Mouse (Mus musculus) midbrain, embryonic 10.5 days (tissue): ENCODE measurements at regions not wholly inside any gene's neighbourhood (a gene's known extent, or its start where the extent isn't known, plus 50 kb on each side); places are given as distances from the start of the nearest gene placed in this dataset.
A peak's percentile ranks its signal among the peaks of the same experiment; 100 is the strongest.

Experiments
- DNase-seq: peaks from one replicate; pipeline ENCODE4 v3.0.0-alpha.2; 2017; ENCODE audit warnings: low spot score
- H3K27ac ChIP-seq: fragments of 300-500 bp; sonication (generic); replicated peaks from 2 replicates; pipeline ENCODE4 v1.5.1; 2016; ENCODE audit warnings: mild to moderate bottlenecking
- H3K27me3 ChIP-seq: fragments of 300-500 bp; sonication (generic); 2 replicates; pipeline ENCODE4 v1.6.1; 2016; ENCODE audit warnings: low read depth, mild to moderate bottlenecking; ENCODE audit not compliant: poor library complexity, severe bottlenecking
- H3K36me3 ChIP-seq: fragments of 300-500 bp; sonication (generic); 2 replicates; pipeline ENCODE4 v1.6.1; 2016; ENCODE audit warnings: mild to moderate bottlenecking, moderate library complexity
- H3K4me1 ChIP-seq: fragments of 300-500 bp; sonication (generic); 2 replicates; pipeline ENCODE4 v1.6.1; 2016
- H3K4me3 ChIP-seq: fragments of 300-500 bp; sonication (generic); 2 replicates; pipeline ENCODE4 v1.5.1; 2016; ENCODE audit warnings: mild to moderate bottlenecking, moderate library complexity
- H3K9me3 ChIP-seq: fragments of 300-500 bp; sonication (generic); replicated peaks from 2 replicates; pipeline ENCODE4 v1.6.1; 2016; ENCODE audit warnings: mild to moderate bottlenecking
- WGBS: fragments of 180-500 bp; shearing (Covaris S2); methylation state at CpG from one replicate; pipeline ENCODE4 v1.1.7; 2016; 5-methylcytosine and 5-hydroxymethylcytosine counted together

DNA sequence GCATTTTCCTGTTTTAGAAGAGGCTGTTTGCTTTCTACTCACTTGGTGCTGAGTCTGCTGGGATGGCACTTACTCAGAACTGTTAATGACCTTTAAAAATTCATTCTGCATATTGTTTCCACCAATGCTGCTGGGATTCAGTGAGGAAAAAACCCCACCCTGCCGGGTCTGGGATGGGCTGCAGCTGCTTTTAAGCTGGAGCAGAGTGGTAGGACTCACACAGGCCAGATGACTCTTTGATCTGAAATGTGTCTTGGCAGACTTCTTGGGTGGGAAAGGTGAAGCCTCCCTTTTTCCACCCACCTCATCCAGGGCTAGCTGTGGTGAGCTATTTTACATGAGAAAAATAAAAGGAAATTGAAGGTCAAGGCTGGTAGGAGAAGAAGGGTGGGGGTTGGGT, 56.4 kb upstream of the Ddhd1 start:
- H3K36me3 ChIP-seq = no peaks in the 10 kb centered on the region
- no peaks in the 10 kb centered on the region for H3K27me3 ChIP-seq
- no peak for DNase-seq
- H3K27ac ChIP-seq = no peak overlapping the region
- H3K9me3 ChIP-seq = no peaks in the 10 kb centered on the region
- H3K4me1 ChIP-seq = 0 out of 2 replicates have a peak, but pooled peaks cover 4% of the 10 kb centered on the region
- H3K4me3 ChIP-seq = no peak overlapping the region
- 49% methylated on average over 1 of the region's 1 CpGs for WGBS

DNA sequence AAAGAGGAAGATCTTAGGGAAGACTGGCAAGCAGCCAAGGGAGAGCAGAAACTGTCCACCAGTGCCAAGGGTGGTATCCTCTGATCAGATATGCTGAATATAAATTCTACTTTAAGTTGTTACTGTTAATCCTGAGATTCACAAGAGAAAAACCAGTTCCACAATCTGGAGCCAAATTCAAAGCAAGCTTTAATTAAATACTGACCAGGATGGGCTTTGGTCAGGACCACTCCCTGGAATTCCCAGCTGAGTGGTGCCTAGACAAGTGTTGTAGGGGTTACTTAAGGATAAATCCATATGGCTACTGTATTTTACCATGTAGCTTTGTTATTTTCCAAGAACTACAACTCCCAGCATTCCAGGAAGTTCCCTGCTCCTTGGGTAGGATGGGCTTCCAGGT, 56.8 kb upstream of the Ddhd1 start:
- Histone ChIP-seq H3K4me1 (0 out of 2 replicates have a peak, but pooled peaks cover 4% of the 10 kb centered on the region), H3K4me3 (no peak overlapping the region), H3K36me3 (no peaks in the 10 kb centered on the region), H3K27me3 (no peaks in the 10 kb centered on the region), H3K9me3 (no peaks in the 10 kb centered on the region), H3K27ac (no peak overlapping the region)
- no peak for DNase-seq

DNA sequence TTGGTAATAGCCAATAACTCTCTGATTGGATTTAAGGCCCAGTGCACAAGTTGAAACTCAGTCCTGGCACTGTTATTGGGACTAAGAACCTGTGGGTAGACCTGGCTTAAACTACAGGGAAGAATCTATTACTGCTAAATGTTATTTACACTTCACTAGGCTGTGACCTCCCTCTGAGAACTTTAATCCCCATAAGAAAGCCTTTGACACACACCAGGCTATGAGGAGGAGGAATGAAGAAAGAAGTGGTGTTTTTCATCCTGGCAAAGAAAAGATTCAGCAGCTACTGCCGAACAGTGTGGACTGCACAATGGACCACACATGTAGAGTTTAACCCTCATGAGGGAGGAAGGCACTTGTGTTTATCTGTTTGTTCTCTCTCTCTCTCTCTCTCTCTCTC, 58.2 kb upstream of the Ddhd1 start:
- H3K27ac ChIP-seq = no peak overlapping the region
- 29% methylated on average over 1 of the region's 1 CpGs for WGBS
- no peak overlapping the region for H3K4me3 ChIP-seq
- no peak for DNase-seq
- no peaks in the 10 kb centered on the region for H3K27me3 ChIP-seq
- no peaks in the 10 kb centered on the region for H3K36me3 ChIP-seq
- H3K9me3 ChIP-seq = no peaks in the 10 kb centered on the region
- 0 out of 2 replicates have a peak, but pooled peaks cover 4% of the 10 kb centered on the region for H3K4me1 ChIP-seq

DNA sequence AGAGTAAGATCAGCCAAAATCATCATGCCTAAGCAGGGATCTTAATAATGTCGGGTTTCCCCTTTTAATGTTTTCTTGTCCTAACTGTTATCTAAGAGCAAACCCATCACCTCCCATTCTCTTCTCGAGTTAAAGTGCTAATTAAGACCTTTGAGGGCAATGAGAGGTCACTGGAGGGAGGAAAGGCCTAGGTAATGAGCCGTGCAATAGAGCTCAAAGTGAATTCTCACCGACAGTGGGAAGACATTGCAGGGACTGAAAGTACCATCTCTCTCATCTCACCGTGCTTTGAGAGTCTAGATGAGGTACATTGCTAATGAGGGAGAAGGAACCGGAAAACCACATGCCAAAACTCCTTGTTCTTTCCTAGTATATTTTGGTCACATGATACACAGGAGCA, 64.9 kb upstream of the Ddhd1 start:
- WGBS = 41% methylated on average over 6 of the region's 6 CpGs
- Histone ChIP-seq H3K27ac (no peak overlapping the region), H3K9me3 (peaks cover 5% of the 10 kb centered on the region; the same call in 1 of the 2 replicates), H3K36me3 (no peaks in the 10 kb centered on the region), H3K4me1 (no peaks in the 10 kb centered on the region), H3K4me3 (no peak overlapping the region), H3K27me3 (no peaks in the 10 kb centered on the region)
- DNase-seq = no peak

DNA sequence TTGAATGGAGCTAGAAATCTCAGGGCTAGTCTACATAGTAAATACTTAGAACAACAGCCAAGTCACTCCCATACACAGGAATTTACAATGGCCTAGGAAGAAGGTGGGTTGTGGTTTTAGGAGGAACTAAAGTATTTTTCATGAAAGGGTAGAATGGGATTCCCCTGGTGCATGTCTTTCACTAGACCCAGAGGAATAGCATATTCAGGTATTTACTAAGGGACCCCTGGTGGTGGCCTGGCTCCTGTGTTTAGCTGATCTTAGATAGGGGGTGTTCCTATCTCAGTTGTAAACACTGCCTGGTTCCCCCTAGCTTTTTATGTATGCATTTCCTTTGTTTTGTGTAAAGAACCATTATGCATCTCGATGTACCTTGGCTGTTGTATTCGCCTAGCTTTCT, 66.4 kb upstream of the Ddhd1 start:
- H3K9me3 ChIP-seq = peaks cover 5% of the 10 kb centered on the region; the same call in 1 of the 2 replicates
- H3K27me3 ChIP-seq = no peaks in the 10 kb centered on the region
- no peak for DNase-seq
- H3K4me3 ChIP-seq = no peak overlapping the region
- 90% methylated on average over 2 of the region's 2 CpGs for WGBS
- H3K27ac ChIP-seq = no peak overlapping the region
- no peaks in the 10 kb centered on the region for H3K36me3 ChIP-seq
- H3K4me1 ChIP-seq = no peaks in the 10 kb centered on the region

DNA sequence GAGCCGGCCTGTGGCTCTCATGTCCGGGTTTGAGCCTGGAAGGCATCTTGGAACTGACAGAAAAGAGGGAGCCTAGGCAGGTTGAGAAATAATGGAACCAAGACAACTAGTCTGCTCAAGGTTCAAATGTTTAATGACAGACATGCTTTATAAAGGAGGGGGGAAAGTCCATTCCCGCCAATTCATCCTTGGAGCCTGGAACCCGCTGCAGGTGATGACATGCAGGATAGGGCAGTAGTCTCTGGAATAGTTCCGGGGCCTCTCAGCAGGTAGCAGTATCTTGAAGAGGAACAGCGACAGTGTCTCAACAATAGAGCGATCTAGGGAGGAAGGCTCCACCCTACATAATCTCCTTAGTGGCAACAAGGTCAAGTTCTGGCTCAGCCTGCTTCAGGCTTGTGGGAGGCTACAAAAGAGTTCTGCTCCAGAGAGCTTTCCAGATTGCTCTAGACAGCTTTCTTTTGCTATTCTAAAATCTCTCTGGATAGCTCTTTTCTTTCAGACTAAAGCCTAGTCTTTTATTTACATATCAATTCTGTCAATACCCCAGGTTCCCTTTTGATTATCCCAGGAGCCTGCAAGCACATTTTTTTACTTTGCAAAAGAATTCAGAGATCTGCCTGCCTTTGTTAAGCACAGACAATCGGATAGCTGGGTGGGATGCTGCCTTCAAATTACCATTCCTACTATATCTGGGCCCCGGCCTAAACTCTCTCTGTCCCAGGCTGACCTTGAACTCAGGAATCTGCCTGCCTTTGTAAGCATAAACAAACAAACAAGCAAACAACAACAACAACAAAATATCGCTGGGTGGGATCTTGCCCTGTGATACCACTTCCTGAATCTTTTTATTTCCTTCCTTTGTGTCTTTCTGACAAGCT, 76.8 kb upstream of the Ddhd1 start:
- Histone ChIP-seq H3K4me3 (no peak overlapping the region), H3K27me3 (no peaks in the 10 kb centered on the region), H3K9me3 (no peaks in the 10 kb centered on the region), H3K4me1 (peaks cover 8% of the 10 kb centered on the region), H3K36me3 (no peaks in the 10 kb centered on the region), H3K27ac (no peak overlapping the region)
- DNase-seq = no peak
- 71% methylated on average over 10 of the region's 10 CpGs for WGBS

DNA sequence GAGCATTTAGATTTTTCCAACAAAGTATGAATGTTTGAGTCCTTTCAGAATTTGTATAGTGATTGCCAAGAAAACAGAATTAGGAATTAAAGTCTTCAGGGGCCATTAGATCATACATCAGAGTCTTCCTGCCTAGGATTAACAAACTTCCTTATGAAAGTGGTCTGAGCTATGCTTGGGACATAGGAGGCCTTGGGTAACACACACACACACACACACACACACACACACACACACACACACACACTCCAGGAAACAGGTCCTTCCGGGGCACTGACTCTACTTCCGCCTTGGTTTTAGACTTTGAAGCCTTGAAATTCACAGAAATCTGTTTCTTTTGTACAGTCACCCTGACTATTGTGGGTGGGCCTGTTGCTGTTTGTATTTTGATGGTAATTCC, 80.0 kb upstream of the Ddhd1 start:
- DNase-seq = no peak
- WGBS = 98% methylated on average over 2 of the region's 2 CpGs
- Histone ChIP-seq H3K4me3 (no peak overlapping the region), H3K27ac (no peak overlapping the region), H3K36me3 (no peaks in the 10 kb centered on the region), H3K4me1 (peaks cover 15% of the 10 kb centered on the region), H3K27me3 (no peaks in the 10 kb centered on the region), H3K9me3 (no peaks in the 10 kb centered on the region)

DNA sequence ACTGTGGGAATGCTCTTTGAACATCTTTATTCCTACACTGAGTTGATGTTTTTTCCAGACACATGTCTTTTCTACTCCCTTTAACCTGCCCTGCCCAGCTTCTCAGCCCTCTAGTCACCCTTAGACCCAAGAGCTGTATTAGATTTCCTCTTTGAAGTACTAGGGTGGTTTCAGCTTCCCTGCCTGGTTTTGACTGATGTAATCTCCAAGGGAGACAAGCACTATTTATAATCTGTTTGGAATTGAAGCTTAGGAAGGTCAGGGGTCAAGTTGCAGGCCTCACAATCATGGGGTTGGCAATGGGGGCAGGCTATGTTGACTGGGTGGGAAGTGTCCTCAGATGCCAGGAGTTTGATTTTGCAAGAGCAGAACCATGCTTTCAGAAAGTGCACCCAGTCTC, 81.7 kb upstream of the Ddhd1 start:
- H3K36me3 ChIP-seq = no peaks in the 10 kb centered on the region
- 0 out of 2 replicates have a peak overlapping the region, but pooled peaks have one; percentile 61 for H3K27ac ChIP-seq
- H3K4me1 ChIP-seq = peaks cover 15% of the 10 kb centered on the region
- H3K27me3 ChIP-seq = no peaks in the 10 kb centered on the region
- DNase-seq = peak; percentile 18
- no peak overlapping the region for H3K4me3 ChIP-seq
- no peaks in the 10 kb centered on the region for H3K9me3 ChIP-seq

DNA sequence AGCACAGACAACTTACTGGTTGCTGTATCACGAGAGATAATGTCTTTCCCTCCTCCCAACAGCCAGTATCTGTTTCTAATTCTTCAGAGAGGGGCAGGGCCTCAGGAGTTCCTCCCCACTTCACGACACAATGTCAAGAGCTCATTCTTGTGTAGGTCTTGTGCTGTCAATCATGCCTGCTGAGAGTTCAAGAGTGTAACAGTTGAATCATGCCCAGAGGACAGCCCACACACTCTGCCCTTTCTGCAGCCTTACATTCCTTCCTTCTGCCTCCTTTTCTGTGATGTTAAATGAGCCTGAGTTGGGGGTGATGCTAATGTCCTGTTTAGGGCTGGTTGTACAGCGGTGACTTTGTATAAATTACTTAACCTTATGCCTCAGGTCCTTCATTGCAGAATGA, 82.7 kb upstream of the Ddhd1 start:
- DNase-seq = no peak
- no peak overlapping the region for H3K4me3 ChIP-seq
- no peaks in the 10 kb centered on the region for H3K9me3 ChIP-seq
- H3K36me3 ChIP-seq = no peaks in the 10 kb centered on the region
- WGBS = 42% methylated on average over 3 of the region's 3 CpGs
- H3K27me3 ChIP-seq = no peaks in the 10 kb centered on the region
- H3K4me1 ChIP-seq = peaks cover 15% of the 10 kb centered on the region
- no peak overlapping the region for H3K27ac ChIP-seq

DNA sequence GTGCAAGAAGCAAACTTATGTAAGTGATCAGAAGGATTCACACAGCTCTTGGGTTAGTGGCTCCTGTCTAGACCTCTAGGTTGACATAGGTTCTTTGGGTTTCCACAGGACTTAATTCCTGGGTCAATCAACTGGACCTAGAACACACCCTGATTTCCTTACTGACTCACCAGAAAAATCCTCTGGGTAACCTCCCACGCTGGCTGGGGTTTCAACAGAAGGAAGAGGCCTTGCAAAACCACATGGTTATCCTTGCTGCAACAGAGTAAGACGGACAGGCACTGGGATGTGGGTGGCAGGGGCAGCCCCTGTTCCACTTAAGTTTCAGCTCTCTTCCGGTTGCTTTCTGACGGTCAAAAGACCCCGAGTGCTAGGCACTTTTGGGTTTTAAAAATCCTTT, 88.2 kb upstream of the Ddhd1 start:
- Histone ChIP-seq H3K36me3 (no peaks in the 10 kb centered on the region), H3K4me3 (no peak overlapping the region), H3K9me3 (no peaks in the 10 kb centered on the region), H3K4me1 (no peaks in the 10 kb centered on the region), H3K27ac (no peak overlapping the region), H3K27me3 (no peaks in the 10 kb centered on the region)
- no peak for DNase-seq
- 88% methylated on average over 5 of the region's 5 CpGs for WGBS

DNA sequence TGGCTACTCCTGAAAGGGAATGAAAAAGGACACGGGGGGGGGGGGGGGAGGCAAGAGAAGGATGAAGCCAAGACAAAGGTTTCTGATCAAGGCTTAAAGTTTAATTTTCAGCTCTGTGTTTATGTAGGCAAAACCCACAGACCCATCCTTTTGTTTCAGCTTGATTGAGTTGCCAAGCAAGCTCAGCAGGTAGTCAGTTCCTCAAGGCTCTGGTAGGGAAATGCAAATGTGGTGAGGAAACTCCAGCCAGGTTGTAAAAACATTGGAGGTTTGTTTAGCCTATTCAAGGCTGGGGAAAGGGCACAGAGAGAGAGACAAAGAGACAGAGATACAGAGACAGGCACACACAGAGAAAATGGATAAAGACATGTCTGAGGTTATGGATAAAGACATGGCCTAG, 99.4 kb upstream of the Ddhd1 start:
- 0% methylated on average over 1 of the region's 1 CpGs for WGBS
- no peak for DNase-seq
- H3K27ac ChIP-seq = no peak overlapping the region

DNA sequence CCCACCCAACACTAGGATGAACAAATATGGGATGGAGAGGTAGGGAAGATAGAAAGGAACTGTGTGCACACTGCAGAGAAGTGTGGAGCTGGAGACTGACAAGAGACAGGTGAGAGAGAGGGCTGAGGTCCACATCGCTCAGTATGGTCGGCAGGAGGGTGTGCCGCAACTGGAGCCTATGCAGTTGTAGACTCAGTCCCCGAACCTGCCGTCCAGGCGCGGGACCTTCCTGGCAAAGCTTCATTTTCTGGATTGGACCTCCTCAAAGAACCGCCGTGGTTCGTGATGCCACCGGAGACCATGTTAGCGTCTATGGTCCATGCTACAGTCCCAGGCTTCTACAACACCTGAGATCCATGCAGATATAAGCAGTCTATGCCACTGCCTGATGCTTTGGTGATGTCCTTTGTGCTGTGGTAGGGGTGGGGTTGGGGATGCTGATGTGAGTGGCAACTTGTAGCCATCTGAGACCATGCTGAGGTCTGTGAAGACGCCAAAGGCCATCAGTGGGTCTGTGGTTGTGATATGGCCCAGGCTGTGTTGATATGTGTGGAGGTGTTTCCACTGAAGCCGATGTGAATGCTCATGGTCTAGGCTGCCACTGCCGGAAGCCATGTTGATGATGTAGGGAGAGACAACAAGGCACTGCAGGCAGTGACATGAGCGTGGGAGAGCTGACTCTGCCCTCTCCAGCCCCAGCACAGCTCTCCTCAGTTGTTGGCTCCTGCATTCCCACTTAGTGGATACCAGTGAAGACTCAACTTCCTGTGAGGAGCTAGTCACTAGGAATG, 103.1 kb upstream of the Ddhd1 start:
- no peak for DNase-seq
- Histone ChIP-seq H3K9me3 (no peaks in the 10 kb centered on the region), H3K4me3 (no peak overlapping the region), H3K27me3 (no peaks in the 10 kb centered on the region), H3K27ac (no peak overlapping the region), H3K4me1 (no peaks in the 10 kb centered on the region), H3K36me3 (no peaks in the 10 kb centered on the region)
- 93% methylated on average over 16 of the region's 16 CpGs for WGBS

More for the DNA sequence above, 99.4 kb upstream of the Ddhd1 start:
- H3K36me3 ChIP-seq = no peaks in the 10 kb centered on the region
- no peak overlapping the region for H3K4me3 ChIP-seq
- no peaks in the 10 kb centered on the region for H3K4me1 ChIP-seq
- no peaks in the 10 kb centered on the region for H3K27me3 ChIP-seq
- H3K9me3 ChIP-seq = no peaks in the 10 kb centered on the region

DNA sequence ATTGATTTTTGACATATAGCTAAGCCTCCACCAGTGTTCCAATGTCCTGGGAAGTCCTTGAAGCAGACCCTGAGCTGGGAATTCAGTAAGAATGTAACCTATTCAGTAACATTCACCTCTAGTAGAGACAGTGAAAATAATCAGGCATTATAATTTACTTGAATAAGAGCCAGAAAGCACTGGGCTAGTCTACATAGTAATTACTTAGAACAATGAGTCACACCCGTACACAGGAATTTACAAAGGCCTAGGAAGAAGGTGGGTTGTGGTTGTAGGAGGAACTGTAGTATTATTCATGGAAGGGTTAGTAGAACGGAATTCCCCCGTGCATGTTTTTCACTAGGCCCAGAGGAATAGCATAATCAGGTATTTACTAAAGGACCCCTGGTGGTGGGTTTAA, 106.3 kb upstream of the Ddhd1 start:
- Histone ChIP-seq H3K9me3 (no peaks in the 10 kb centered on the region), H3K27ac (no peak overlapping the region), H3K4me1 (no peaks in the 10 kb centered on the region), H3K36me3 (no peaks in the 10 kb centered on the region), H3K27me3 (no peaks in the 10 kb centered on the region), H3K4me3 (no peak overlapping the region)
- DNase-seq = no peak
- WGBS = 64% methylated on average over 3 of the region's 3 CpGs
